Mouse (Mus musculus) heart, adult 11 months (tissue): ENCODE results near the gene Gm21958.
A peak's percentile ranks its signal among the peaks of the same experiment; 100 is the strongest.

Experiments
- DNase-seq: peaks from one replicate; pipeline ENCODE4 v3.0.0; 2022

Gm21958 gene

GRCm38 (mm10) chr3:54714253-54714652 is at the start of gene Gm21958:
Gm21958 (minus strand) TSS chr3:54714353.
- DNase-seq = peak; percentile 60

DNA sequence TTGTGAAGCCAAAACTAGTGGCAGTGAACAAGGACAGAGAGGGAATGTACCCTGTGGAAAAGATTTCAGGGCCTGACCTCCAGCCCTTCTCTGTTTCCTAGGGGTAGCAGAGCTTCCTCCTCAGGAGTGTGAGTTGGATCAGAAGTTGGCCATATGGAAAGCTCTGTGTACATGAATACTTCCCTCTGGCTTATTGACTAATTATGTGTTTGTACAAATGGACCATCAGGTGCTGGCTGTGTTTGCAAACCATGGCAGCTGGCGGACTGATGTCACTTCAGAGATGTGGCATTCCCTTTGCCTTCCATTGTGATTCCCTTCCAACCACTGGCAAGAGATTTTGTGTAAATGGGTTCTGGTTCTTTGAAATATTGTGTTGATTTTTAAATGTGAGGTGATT is 47.1 kb upstream of the Gm21958 start:
- DNase-seq = no peak

DNA sequence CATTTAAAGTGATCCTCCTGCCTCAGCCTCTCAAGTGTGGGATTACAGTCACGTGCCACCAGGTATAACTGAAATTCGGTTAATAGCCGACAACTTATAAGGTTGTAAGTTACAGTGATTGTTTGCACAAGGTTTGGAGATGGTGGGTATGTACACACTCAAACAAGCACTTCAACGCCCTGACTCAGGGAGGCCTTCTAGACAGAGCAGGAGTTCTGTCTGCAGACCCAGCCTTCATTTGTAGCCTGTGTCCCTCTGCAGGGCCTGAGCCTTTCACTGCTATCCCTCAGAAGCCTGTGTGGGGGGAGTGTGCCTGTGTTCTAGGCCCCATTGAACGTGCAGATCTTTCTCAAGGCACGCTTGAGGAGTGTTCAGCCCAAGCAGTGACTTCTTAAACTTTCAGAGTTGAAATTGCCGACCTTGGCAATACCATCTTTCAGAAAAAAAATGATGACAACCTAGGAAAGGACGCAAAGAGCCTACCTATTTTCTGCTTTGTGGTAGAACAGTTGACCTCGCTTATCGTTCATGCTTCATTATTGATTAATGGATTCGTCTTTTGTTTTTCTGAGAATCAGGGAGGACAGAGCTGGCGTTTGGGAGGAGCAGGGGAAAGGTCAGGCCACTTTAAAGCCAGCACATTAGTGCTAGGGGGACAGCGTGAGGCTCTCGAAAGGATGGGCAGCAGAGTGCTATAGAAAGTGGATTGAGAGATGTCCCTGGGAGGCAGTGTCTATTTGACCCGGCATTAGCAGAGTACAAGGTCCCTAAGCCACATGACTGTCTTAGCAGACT is 46.4 kb upstream of the Gm21958 start:
- no peak for DNase-seq

DNA sequence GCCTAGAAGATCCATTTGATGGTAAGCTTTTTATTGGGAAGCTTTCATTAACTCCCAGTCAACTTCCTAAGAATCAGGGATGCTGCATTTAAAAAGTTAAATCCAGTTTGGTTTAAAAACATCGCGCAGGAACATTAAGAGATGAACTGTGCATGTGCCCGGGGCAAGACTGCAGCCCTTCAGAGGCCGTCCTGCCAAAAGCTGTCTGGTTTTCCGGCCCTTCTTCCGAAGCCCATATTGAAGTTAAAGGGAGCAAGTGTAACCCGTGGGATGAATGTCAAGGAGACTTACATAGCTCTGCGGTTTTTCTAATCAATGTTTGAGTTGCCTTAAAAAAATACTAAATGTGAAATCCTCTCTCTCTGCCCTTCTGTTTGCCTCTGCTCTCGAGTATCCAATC is 45.1 kb upstream of the Gm21958 start:
- no peak for DNase-seq

GRCm38 (mm10) chr3:54757446-54757845 is 43.3 kb upstream of the Gm21958 start:
- DNase-seq = no peak

- DNase-seq = no peak
Measured at GRCm38 (mm10) chr3:54756058-54756457, 41.9 kb upstream of the Gm21958 start.

GRCm38 (mm10) chr3:54755145-54756041 is 41.2 kb upstream of the Gm21958 start, which contains the start of gene Smad9:
Smad9 (plus strand) TSS chr3:54755582.
- DNase-seq = peak; percentile 96

DNA sequence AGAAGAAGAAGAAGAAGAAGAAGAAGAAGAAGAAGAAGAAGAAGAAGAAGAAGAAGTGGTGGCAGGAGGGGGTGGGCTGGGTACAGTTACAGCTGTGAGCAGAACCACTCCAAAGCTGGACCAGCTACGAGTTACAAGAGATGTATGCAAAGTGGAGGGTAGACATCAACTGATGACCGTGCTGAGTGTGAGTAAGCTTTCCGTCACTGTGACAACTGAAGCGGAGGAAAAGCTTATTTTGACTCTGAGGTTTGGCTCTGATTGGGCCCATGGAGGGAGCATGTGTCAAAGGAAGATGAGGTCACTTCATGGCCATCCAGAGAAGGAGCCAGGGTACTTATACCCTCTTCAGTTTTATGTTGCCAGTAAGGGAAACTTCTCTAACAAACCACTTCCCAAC is 39.3 kb upstream of the Gm21958 start:
- no peak for DNase-seq

DNA sequence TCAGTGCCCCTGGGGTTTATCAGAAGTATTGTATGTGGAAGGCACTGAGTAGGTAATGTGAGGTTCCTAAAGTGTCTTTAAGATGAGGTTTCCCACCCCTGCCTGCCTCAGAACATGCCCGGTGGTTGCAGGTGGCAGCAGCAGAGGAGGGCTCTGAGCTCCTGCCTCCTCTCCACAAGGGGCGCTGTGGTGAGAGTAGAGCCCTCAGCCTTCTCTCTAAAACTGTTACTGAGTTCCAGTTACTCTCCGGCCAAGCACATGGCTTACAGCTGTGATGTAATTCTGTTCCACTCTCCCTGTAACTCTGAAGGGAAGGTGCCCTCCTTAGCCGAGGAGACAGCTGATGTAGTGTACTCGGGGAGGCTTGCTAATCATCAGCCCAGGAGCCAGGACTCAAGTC is 31.6 kb upstream of the Gm21958 start:
- no peak for DNase-seq

DNA sequence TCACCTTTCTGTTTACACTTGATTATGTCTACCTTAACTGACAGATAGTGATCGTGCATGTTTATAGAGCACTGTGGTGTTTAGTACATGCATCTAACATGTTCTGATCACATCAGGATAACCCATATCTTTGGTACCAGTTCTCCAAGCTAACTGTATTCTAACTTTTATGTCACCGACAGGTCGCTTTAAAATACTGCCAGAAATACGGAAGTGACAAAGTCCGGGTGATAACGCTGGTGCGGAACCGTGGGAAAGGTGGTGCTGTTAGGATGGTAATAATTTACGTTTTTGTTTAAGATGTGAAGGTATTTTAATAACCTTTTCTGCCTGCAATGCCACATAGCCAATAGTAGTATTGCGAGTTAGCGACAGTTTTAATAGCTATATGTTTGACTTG is 27.8 kb upstream of the Gm21958 start:
- DNase-seq = no peak

- peak; percentile 53 for DNase-seq
Measured at GRCm38 (mm10) chr3:54737317-54737716, 23.2 kb upstream of the Gm21958 start.

DNA sequence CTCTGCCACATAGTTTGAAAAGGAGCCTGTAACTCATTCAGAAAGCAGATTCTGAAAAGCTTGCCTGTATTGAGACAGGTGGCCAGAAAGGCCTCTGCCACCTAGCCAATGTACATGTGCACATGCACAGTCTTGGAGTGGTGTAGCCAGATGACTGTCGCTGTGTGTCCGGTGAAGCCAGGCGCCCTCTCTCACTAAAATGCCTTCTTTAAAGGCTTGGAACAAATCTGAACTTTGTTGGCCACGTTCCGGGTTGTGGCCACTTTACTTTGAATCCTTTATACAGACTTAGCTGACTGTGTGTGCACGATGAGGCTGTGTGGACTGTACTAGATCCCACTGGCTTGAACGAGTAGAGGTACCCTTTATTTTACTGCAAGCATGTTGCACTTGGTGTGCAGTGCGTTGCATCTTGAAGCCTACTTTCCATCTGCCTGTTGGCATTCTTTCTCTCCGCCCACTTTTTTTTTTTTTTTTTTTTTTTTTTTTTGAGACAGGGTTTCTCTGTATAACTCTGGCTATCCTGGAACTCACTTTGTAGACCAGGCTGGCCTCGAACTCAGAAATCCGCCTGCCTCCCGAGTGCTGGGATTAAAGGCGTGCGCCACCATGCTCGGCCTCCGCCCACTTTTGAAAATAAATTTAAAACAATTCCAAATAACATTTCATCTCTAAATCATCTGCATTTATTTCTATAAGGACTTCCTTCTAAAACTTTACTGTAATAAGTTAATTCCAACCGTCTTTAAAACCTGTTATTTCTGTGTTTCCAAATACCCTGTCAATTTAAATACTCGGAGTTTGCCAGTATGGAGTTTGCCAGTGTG is 22.2 kb upstream of the Gm21958 start:
- peak; percentile 83 for DNase-seq

DNA sequence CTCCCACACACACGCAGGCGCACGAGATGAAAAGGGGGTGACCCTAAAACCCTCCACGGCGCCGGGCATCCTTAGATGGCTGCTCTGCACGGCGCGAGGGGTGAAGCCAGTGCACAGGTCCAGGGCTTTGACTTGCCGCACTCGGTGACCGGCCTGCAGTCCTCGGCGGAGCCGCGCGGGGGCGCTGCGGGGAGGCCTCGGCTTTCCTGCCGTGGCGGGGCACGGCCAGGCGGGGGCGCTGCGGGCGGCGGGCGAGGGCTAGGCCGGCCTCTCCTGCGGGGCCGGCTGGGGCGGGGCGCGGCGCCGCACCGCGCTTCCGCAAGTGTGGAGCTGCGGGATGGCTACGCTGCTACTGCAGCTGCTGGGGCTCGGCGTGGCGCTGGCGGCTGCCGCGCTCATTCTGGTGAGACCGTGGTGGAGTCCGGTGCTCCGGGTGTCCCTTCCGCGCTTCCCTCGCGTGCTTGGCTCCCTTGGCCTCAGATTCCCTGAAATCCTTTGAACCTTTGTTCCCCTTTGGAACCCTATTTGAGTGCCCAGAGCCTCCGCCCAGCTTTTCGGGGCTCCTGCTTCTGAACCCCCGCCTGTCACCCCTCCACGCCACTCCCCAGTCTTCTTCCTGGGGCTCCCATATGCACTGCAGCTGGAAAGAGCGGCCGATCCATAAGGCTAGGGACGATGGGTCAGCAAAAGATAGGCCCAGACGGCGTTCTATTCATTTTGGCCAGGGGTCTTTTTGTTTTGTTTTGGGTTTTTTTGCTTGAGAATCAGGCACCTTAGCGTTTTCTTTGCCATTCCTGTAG is 21.3 kb upstream of the Gm21958 start, which contains the start of the genes Exosc8 and Alg5:
Gene Exosc8, minus strand, starts transcription at position 147 of the 800 bp plus-strand sequence.
Gene Alg5, plus strand, starts transcription at position 293 of the 800 bp plus-strand sequence.
- DNase-seq = peak; percentile 98

DNA sequence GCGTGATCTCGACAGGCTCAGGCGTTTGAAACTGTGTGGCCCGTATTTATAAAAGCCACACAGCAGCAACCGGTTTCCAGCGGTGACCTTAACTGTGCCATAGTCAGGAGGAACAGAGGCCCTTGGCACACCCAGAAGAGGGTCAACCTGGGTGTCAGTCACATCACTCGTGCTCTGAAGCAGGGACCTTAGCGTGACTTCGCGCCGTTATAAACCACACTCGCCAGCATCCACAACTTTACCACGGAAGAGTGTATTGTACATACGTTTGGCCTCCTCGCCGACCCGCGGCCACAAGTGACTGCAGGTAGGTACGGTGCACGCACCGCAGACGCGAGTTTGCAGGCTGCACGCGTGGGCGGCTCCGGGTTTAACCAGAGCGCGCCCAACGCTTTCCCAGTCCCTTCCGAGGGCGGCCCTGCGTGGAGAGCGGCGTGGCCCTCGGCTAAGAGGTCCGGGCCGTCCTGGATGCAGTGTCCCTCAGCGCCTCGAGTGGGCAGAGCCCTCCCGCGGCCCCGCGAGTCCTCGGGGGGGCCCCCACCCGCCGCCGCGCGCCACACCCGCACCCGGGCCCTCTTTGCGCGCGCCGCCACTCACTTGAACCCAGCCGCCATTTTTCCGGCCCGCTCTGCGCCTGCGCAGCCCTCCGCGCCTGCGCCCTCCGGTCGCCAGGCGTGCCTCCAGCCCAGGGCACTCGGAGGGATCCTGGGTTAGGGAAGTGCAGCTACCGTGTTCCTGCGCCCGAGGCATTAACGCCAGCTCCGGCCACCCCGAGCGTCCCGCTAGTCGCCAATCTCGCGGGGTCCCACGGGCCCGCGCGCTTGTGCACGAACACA is 20.5 kb upstream of the Gm21958 start:
- peak; percentile 99 for DNase-seq

DNA sequence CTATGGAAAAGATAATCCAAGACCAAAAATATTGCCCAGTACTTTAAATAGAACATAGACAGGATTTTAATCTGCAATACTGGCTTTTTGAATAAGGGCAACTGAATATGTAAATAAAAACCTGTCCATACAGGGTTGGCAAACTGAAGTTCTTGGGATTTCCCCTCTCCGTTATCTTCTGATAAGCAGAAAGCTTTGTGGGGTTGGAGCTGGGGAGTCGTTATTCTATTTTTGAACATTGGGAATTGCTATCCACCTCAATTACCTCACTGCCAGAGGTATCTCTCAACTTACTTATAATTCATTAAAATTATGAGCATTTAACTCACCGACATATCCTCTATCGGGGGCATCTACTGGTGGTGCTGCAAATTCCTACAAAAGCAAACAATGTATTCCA is 18.2 kb upstream of the Gm21958 start:
- no peak for DNase-seq

DNA sequence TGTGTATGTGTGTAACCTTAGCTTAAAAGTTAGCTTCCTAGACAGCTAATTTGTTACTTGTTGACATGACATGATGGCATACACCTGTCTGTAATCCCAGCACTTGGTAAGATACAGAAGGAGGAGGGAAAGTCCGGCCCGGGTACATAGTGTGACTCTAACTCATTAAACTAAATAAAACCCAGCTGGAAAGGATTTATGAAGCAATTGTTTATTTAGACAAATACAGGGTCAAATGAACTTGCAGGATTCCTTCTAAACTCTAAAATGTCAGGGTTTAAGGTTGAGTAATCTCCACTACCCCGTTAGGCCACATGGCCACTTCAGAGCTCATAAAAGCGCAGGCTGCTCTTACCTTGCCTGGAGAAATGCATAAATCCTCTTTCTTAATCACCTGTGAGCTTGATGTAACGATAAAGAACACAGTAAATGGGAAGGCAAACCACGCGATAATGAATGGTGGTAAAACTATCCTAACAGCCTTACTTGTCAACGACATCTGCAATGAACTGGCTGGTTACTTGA is 17.5 kb upstream of the Gm21958 start:
- DNase-seq = no peak

- peak; percentile 83 for DNase-seq
Measured at GRCm38 (mm10) chr3:54728100-54728499, 13.9 kb upstream of the Gm21958 start.

GRCm38 (mm10) chr3:54727588-54727987 is 13.4 kb upstream of the Gm21958 start:
- DNase-seq = peak; percentile 17

GRCm38 (mm10) chr3:54725344-54725743 is 11.2 kb upstream of the Gm21958 start:
- DNase-seq = no peak

DNA sequence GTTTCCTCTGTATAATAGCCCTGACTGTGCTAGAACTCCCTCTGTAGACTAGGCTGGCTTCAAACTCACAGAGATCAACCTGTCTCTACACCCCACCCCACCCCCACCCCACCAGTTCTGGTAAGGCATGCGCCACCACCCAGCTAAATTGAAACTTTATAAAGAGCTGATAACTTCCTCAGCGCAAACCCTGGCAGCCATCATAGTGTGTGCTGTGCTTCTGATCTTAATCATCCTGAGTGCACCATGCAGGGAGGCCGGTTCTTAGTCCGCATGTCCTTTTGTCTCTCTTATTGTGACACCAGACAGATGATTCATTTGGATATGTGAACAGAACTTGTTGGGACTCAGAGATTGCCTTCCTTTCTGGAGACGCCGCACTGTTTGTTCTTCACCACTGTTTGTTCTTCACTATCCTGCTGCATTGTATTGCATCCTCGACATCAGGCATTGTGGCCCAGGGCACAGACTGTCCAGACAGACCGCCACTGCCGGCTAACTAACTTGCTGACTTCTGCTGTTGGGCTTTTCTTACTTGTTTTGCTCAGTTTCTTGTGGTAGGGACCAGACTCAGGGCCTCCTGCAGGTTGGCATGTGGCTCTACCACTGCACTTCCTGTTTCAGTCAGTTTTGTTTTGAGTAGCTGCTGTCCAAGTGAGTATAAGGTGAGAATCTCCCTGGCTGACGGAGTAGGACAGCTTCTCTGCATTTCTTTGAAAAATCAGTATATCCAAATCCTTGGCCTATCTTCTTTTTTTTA is 9.8 kb upstream of the Gm21958 start:
- peak; percentile 88 for DNase-seq
